In genomic region chr2:93592164-93592790, GRCm38 (mm10) we compare ENCODE assay signal across 25 mouse cellular contexts. TPM values are rescaled to one million over a fixed set of nuclear protein-coding genes. Genes with fewer than 3 reads are reported as not detected.
DNase-seq lines count a peak whose midpoint lies in the region; ATAC-seq and TF ChIP-seq lines count a peak whose summit lies in the region.
"Had no signal": no experiment of that assay in that cellular context is flagged by ENCODE, and none has a peak within 500 bp of the region (broad histone marks: within the 10 kb centered on the region; RNA-seq: fewer than 3 reads in every experiment).

No protein-coding gene starts in this region.

- no peak for ATAC-seq in heart, embryonic 13.5 days (ENCODE audit: extremely low read depth, insufficient number of reproducible peaks, low FRiP score, low TSS enrichment)
- ATAC-seq in midbrain, embryonic 11.5 days (ENCODE audit: low FRiP score) = no peak
- ATAC-seq in midbrain, postnatal 0 days (ENCODE audit: low FRiP score) = no peak
- no peak for ATAC-seq in embryonic facial prominence, embryonic 13.5 days (ENCODE audit: insufficient number of reproducible peaks, insufficient read depth, low FRiP score, low TSS enrichment, low read depth)

- H3K9ac ChIP-seq in heart, embryonic 13.5 days = 0 out of 2 replicates have a peak overlapping the region, but pooled peaks have one; percentile 7
- H3K9ac ChIP-seq in midbrain, embryonic 11.5 days (ENCODE audit: low read length) = no peak overlapping the region
- H3K9ac ChIP-seq in midbrain, postnatal 0 days (replicated peaks; ENCODE audit: low read length, poor library complexity, severe bottlenecking) = no peak overlapping the region
- H3K9ac ChIP-seq in embryonic facial prominence, embryonic 13.5 days = no peak overlapping the region
- H3K9ac ChIP-seq: heart, embryonic 15.5 days; hindbrain, embryonic 13.5 days; intestine, embryonic 15.5 days; stomach, embryonic 15.5 days had no signal

- TF ChIP-seq CTCF in midbrain, postnatal 0 days (IDR thresholded peaks at IDR 0.05) = no peak
- TF ChIP-seq CTCF in thymus, adult 2 months (IDR thresholded peaks at IDR 0.05; ENCODE audit: borderline replicate concordance, control insufficient read depth, extremely low read depth, insufficient read depth, low read length, poor library complexity) = no peak

- H3K4me2 ChIP-seq in heart, embryonic 13.5 days = no peak overlapping the region
- no peak overlapping the region for H3K4me2 ChIP-seq in midbrain, embryonic 11.5 days
- no peak overlapping the region for H3K4me2 ChIP-seq in midbrain, postnatal 0 days (ENCODE audit: low read depth, low read length, poor library complexity, severe bottlenecking)
- no peak overlapping the region for H3K4me2 ChIP-seq in embryonic facial prominence, embryonic 13.5 days
- H3K4me2 ChIP-seq: heart, embryonic 15.5 days; hindbrain, embryonic 13.5 days; intestine, embryonic 15.5 days; stomach, embryonic 15.5 days had no signal

- H3K4me3 ChIP-seq in heart, embryonic 13.5 days = no peak overlapping the region
- H3K4me3 ChIP-seq in midbrain, embryonic 11.5 days (ENCODE audit: low read depth, low read length) = no peak overlapping the region
- no peak overlapping the region for H3K4me3 ChIP-seq in midbrain, postnatal 0 days (ENCODE audit: low read depth, low read length)
- H3K4me3 ChIP-seq in embryonic facial prominence, embryonic 13.5 days = no peak overlapping the region
- no peak overlapping the region for H3K4me3 ChIP-seq in thymus, adult 2 months (ENCODE audit: control insufficient read depth, insufficient read depth, low read length)
- H3K4me3 ChIP-seq: heart, embryonic 15.5 days; hindbrain, embryonic 13.5 days; intestine, embryonic 15.5 days; stomach, embryonic 15.5 days had no signal

- H3K27me3 ChIP-seq in heart, embryonic 13.5 days (replicated peaks) = peaks cover 4% of the 10 kb centered on the region; the same call in 1 of the 2 replicates
- H3K27me3 ChIP-seq in midbrain, embryonic 11.5 days (ENCODE audit: control insufficient read depth, insufficient read depth, low read length) = no peaks in the 10 kb centered on the region
- H3K27me3 ChIP-seq in midbrain, postnatal 0 days (ENCODE audit: insufficient read depth, low read length) = no peaks in the 10 kb centered on the region
- no peaks in the 10 kb centered on the region for H3K27me3 ChIP-seq in embryonic facial prominence, embryonic 13.5 days
- H3K27me3 ChIP-seq in thymus, adult 2 months (ENCODE audit: control insufficient read depth, insufficient read depth, low read length) = no peaks in the 10 kb centered on the region
- H3K27me3 ChIP-seq: hindbrain, embryonic 13.5 days; intestine, embryonic 15.5 days; stomach, embryonic 15.5 days had no signal

- no peaks in the 10 kb centered on the region for H3K36me3 ChIP-seq in heart, embryonic 13.5 days
- no peaks in the 10 kb centered on the region for H3K36me3 ChIP-seq in midbrain, embryonic 11.5 days (ENCODE audit: control insufficient read depth, insufficient read depth, low read length)
- no peaks in the 10 kb centered on the region for H3K36me3 ChIP-seq in midbrain, postnatal 0 days (ENCODE audit: insufficient read depth, low read length)
- H3K36me3 ChIP-seq in embryonic facial prominence, embryonic 13.5 days = no peaks in the 10 kb centered on the region
- no peaks in the 10 kb centered on the region for H3K36me3 ChIP-seq in thymus, adult 2 months (ENCODE audit: control insufficient read depth, insufficient read depth, low read length)
- H3K36me3 ChIP-seq: heart, embryonic 15.5 days; hindbrain, embryonic 13.5 days; intestine, embryonic 15.5 days; stomach, embryonic 15.5 days had no signal

- no peaks in the 10 kb centered on the region for H3K9me3 ChIP-seq in heart, embryonic 13.5 days
- no peaks in the 10 kb centered on the region for H3K9me3 ChIP-seq in midbrain, embryonic 11.5 days (ENCODE audit: control insufficient read depth, low read length)
- no peaks in the 10 kb centered on the region for H3K9me3 ChIP-seq in midbrain, postnatal 0 days (ENCODE audit: low read length)
- no peaks in the 10 kb centered on the region for H3K9me3 ChIP-seq in embryonic facial prominence, embryonic 13.5 days
- H3K9me3 ChIP-seq: heart, embryonic 15.5 days; hindbrain, embryonic 13.5 days; intestine, embryonic 15.5 days; stomach, embryonic 15.5 days had no signal

- peaks cover 14% of the 10 kb centered on the region for H3K4me1 ChIP-seq in heart, embryonic 13.5 days
- no peaks in the 10 kb centered on the region for H3K4me1 ChIP-seq in midbrain, embryonic 11.5 days (ENCODE audit: control insufficient read depth, insufficient read depth, low read length)
- H3K4me1 ChIP-seq in midbrain, postnatal 0 days (ENCODE audit: insufficient read depth, low read length) = no peaks in the 10 kb centered on the region
- H3K4me1 ChIP-seq in embryonic facial prominence, embryonic 13.5 days = peaks cover 49% of the 10 kb centered on the region
- H3K4me1 ChIP-seq in thymus, adult 2 months (replicated peaks; ENCODE audit: control insufficient read depth, insufficient read depth, low read length) = no peaks in the 10 kb centered on the region
- H3K4me1 ChIP-seq: intestine, embryonic 15.5 days; stomach, embryonic 15.5 days had no signal

- no peak for TF ChIP-seq POLR2A in thymus, adult 2 months (IDR thresholded peaks at IDR 0.05; ENCODE audit: control insufficient read depth, extremely low read depth, insufficient read depth, low read length, poor library complexity)

- no peak overlapping the region for H3K27ac ChIP-seq in heart, embryonic 13.5 days (replicated peaks)
- no peak overlapping the region for H3K27ac ChIP-seq in midbrain, embryonic 11.5 days (ENCODE audit: low read depth, low read length)
- H3K27ac ChIP-seq in midbrain, postnatal 0 days (ENCODE audit: low read depth, low read length) = no peak overlapping the region
- H3K27ac ChIP-seq in embryonic facial prominence, embryonic 13.5 days = 0 out of 2 replicates have a peak overlapping the region, but pooled peaks have one; percentile 5
- no peak overlapping the region for H3K27ac ChIP-seq in thymus, adult 2 months (ENCODE audit: control insufficient read depth, insufficient read depth, low read length)
- H3K27ac ChIP-seq: heart, embryonic 15.5 days; hindbrain, embryonic 13.5 days; intestine, embryonic 15.5 days; stomach, embryonic 15.5 days had no signal

- 36% methylated on average over 11 of the region's 11 CpGs for WGBS in heart, embryonic 13.5 days
- WGBS in midbrain, embryonic 11.5 days = 21% methylated on average over 11 of the region's 11 CpGs
- 41% methylated on average over 11 of the region's 11 CpGs for WGBS in midbrain, postnatal 0 days
- WGBS in embryonic facial prominence, embryonic 13.5 days = 20% methylated on average over 11 of the region's 11 CpGs
- WGBS in thymus, adult 2 months = 86% methylated on average over 11 of the region's 11 CpGs

- DNase-seq in heart, adult 9 months (ENCODE audit: low spot score in 2 of 2) = no peak
- DNase-seq in midbrain, embryonic 11.5 days (ENCODE audit: low spot score, missing footprints) = peak; percentile 75
- no peak for DNase-seq in midbrain, postnatal 0 days (ENCODE audit: low spot score)
- DNase-seq in retina, postnatal 7 days (ENCODE audit: low read depth, low spot score) = peak; percentile 70
- no peak for DNase-seq in spleen, postnatal 36 days (ENCODE audit: low spot score in 2 of 2)
- no peak for DNase-seq in thymus, adult 2 months
- DNase-seq: cerebellum, adult 9-11 months; gastrocnemius, postnatal 14 days; liver; lung, adult 2 months; lung, postnatal 36 days had no signal

RNA-seq across cellular contexts. Expression of gene Gm10803, which starts 31.9 kb away (rescaled TPM):
- polyA plus RNA-seq in heart, embryonic 13.5 days (2015; fragmentation: Nextera tagmentation; extraction: Ambion mirVana) = not detected in 2 replicates
- polyA plus RNA-seq in midbrain, embryonic 11.5 days (2014; fragmentation: Nextera tagmentation; extraction: Ambion mirVana) = not detected in 2 replicates
- not detected in 2 replicates for total RNA-seq in midbrain, postnatal 0 days (2014; rRNA removed)
- not detected in 2 replicates for polyA plus RNA-seq in midbrain, postnatal 0 days (2015; fragmentation: Nextera tagmentation; extraction: Ambion mirVana)
- not detected in 2 replicates for polyA plus RNA-seq in embryonic facial prominence, embryonic 13.5 days (2015; fragmentation: Nextera tagmentation; extraction: Ambion mirVana)
- polyA plus RNA-seq in thymus, adult 2 months (2012; rRNA removed) = not detected in 2 replicates
- total RNA-seq: adrenal gland, adult 18-20 months; ES-E14; gastrocnemius, postnatal 14 days; layer of hippocampus, postnatal 14 days; left cerebral cortex, postnatal 14 days had no signal
- polyA plus RNA-seq: embryonic facial prominence, embryonic 14.5 days; forebrain, embryonic 11.5 days; heart, embryonic 15.5 days; hindbrain, embryonic 13.5 days; intestine, embryonic 15.5 days; lung, adult 2 months; neural tube, embryonic 14.5 days; stomach, embryonic 15.5 days; thymus, postnatal 0 days had no signal

RNA-seq across cellular contexts. Expression of gene Alx4, which starts 49.9 kb away (rescaled TPM):
- 0.09 and 0.16 TPM in 2 replicates for polyA plus RNA-seq in heart, embryonic 13.5 days (2015; fragmentation: Nextera tagmentation; extraction: Ambion mirVana)
- polyA plus RNA-seq in midbrain, embryonic 11.5 days (2014; fragmentation: Nextera tagmentation; extraction: Ambion mirVana) = 3.9 and 4.4 TPM in 2 replicates
- 3.4 and 3.5 TPM in 2 replicates for total RNA-seq in midbrain, postnatal 0 days (2014; rRNA removed)
- 0.48 TPM in 2 replicates for polyA plus RNA-seq in midbrain, postnatal 0 days (2015; fragmentation: Nextera tagmentation; extraction: Ambion mirVana)
- 29.3 and 34.1 TPM in 2 replicates for polyA plus RNA-seq in embryonic facial prominence, embryonic 13.5 days (2015; fragmentation: Nextera tagmentation; extraction: Ambion mirVana)
- polyA plus RNA-seq in thymus, adult 2 months (2012; rRNA removed) = 0.23 and 0.32 TPM in 2 replicates

Comparison
In these comparisons a context has a peak if more than half of its experiments do, and no peak if none do; other contexts are left out.
1. DNase-seq: peak in midbrain, embryonic 11.5 days (single experiment) and retina, postnatal 7 days (single experiment); none in heart, adult 9 months (0 of 2), midbrain, postnatal 0 days (single experiment), spleen, postnatal 36 days (0 of 2) and thymus, adult 2 months (single experiment).